Mouse (Mus musculus): ENCODE measurements around the gene Chd5.

- TF ChIP-seq CTCF (IDR thresholded peaks at IDR 0.05; ENCODE audit: low read depth) (no peak), EP300 (IDR thresholded peaks at IDR 0.05; ENCODE audit: low read depth) (no peak)
Measured at GRCm38 (mm10) chr4:152298836-152299235, 39.6 kb upstream of the Chd5 start.

Data from liver, embryonic 14.5 days (tissue).